Mouse (Mus musculus) heart, postnatal 0 days (tissue): ENCODE results near the gene Cbfa2t3. TPM values are rescaled to one million over a fixed set of nuclear protein-coding genes. Genes with fewer than 3 reads are reported as not detected.
"Not testable (repeated sequence)": the region's sequence is repeated elsewhere in the genome, so short reads cannot be mapped to it uniquely, and the experiment has no call there.

Experiments
- ATAC-seq: fragments of 200-750 bp; cut with Nextera tagmentation; 2 replicates; pipeline ENCODE4 v1.8.0; 2017; ENCODE audit warnings: low read depth, moderate number of reproducible peaks, moderate library complexity; ENCODE audit not compliant: insufficient read depth
- DNase-seq: peaks from one replicate; pipeline ENCODE4 v3.0.0-alpha.2; 2016; ENCODE audit warnings: low spot score
- H3K27ac ChIP-seq: fragments of 300-500 bp; sonication (generic); 2 replicates; pipeline ENCODE4 v1.5.1; 2014; ENCODE audit warnings: low read depth, mild to moderate bottlenecking
- H3K27me3 ChIP-seq: fragments of 300-500 bp; sonication (generic); 2 replicates; pipeline ENCODE4 v1.6.1; 2014; ENCODE audit warnings: low read length, mixed read lengths; ENCODE audit not compliant: control insufficient read depth, insufficient read depth
- H3K36me3 ChIP-seq: fragments of 300-500 bp; sonication (generic); replicated peaks from 2 replicates; pipeline ENCODE4 v1.6.1; 2014; ENCODE audit warnings: low read length, mixed read lengths; ENCODE audit not compliant: control insufficient read depth, insufficient read depth
- H3K4me1 ChIP-seq: fragments of 300-500 bp; sonication (generic); 2 replicates; pipeline ENCODE4 v1.6.1; 2014; ENCODE audit warnings: antibody characterized with exemption; ENCODE audit not compliant: control insufficient read depth, insufficient read depth
- H3K4me2 ChIP-seq: fragments of 300-500 bp; sonication (generic); 2 replicates; pipeline ENCODE4 v1.6.1; 2014; ENCODE audit warnings: low read depth, mild to moderate bottlenecking, low read length, moderate library complexity
- H3K4me3 ChIP-seq: fragments of 300-500 bp; sonication (generic); 2 replicates; pipeline ENCODE4 v1.5.1; 2014; ENCODE audit warnings: low read depth, low read length
- H3K9ac ChIP-seq: fragments of 300-500 bp; sonication (generic); replicated peaks from 2 replicates; pipeline ENCODE4 v1.6.1; 2014; ENCODE audit warnings: low read depth, low read length, mixed read lengths
- H3K9me3 ChIP-seq: fragments of 300-500 bp; sonication (generic); replicated peaks from 2 replicates; pipeline ENCODE4 v1.6.1; 2016; ENCODE audit warnings: low read length; ENCODE audit not compliant: control insufficient read depth
- CTCF ChIP-seq: IDR thresholded peaks from 2 replicates; pipeline ENCODE4 v1.5.1; 2016; ENCODE audit warnings: antibody characterized with exemption, control low read depth, low read depth
- EP300 ChIP-seq: IDR thresholded peaks from 2 replicates; pipeline ENCODE4 v1.6.1; 2016; ENCODE audit warnings: antibody characterized with exemption, low read depth
- WGBS: fragments of 180-500 bp; shearing (Covaris S2); extraction: QIAGEN DNeasy Blood & Tissue Kit; methylation state at CpG from one replicate; pipeline ENCODE4 v1.1.7; 2014; 5-methylcytosine and 5-hydroxymethylcytosine counted together
- polyA plus RNA-seq: library from polyadenylated mRNA; unstranded; fragments of >200 nt; fragmentation: Nextera tagmentation; extraction: Ambion mirVana; gene quantifications from 2 replicates; pipeline ENCODE4 v1.2.1, GENCODE M21; 2015
- total RNA-seq: library from RNA; depleted of rRNA; stranded (reverse); fragments of >200 nt; gene quantifications from 2 replicates; pipeline ENCODE4 v1.2.3, GENCODE M21; 2014; ENCODE audit warnings: low replicate concordance

Cbfa2t3 gene
- total and polyA plus RNA-seq, 2 experiments from 2014 or later: 1.1 to 4.3 TPM

GRCm38 (mm10) chr8:122636803-122637175 lies 62.1 kb downstream of the Cbfa2t3 start:
- Histone ChIP-seq H3K36me3 (peaks cover 36% of the 10 kb centered on the region), H3K9ac (no peak overlapping the region), H3K9me3 (no peaks in the 10 kb centered on the region), H3K4me1 (peaks cover 13% of the 10 kb centered on the region; the same call in 1 of the 2 replicates), H3K4me2 (no peak overlapping the region), H3K4me3 (no peak overlapping the region), H3K27me3 (no peaks in the 10 kb centered on the region), H3K27ac (no peak overlapping the region)
- 42% methylated on average over 9 of the region's 9 CpGs for WGBS
- TF ChIP-seq CTCF: no peak
- no peak for TF ChIP-seq EP300
- peak; percentile 51 for ATAC-seq
- peak; percentile 46 for DNase-seq

- Histone ChIP-seq H3K27ac (no peak overlapping the region), H3K36me3 (peaks cover 38% of the 10 kb centered on the region), H3K27me3 (no peaks in the 10 kb centered on the region), H3K9ac (no peak overlapping the region), H3K9me3 (no peaks in the 10 kb centered on the region), H3K4me1 (peaks cover 13% of the 10 kb centered on the region; the same call in 1 of the 2 replicates), H3K4me3 (no peak overlapping the region), H3K4me2 (no peak overlapping the region)
- ATAC-seq: no peak; the same call in 1 of the 2 replicates
- no peak for TF ChIP-seq CTCF
- no peak for TF ChIP-seq EP300
- DNase-seq: no peak
- WGBS: 46% methylated on average over 14 of the region's 14 CpGs
These were observed 62.8 kb downstream of the Cbfa2t3 start for GRCm38 (mm10) chr8:122635878-122636802.

- H3K27me3 ChIP-seq: no peaks in the 10 kb centered on the region
These were observed 65.7 kb downstream of the Cbfa2t3 start for GRCm38 (mm10) chr8:122633205-122633604.

GRCm38 (mm10) chr8:122632134-122632533 lies 66.8 kb downstream of the Cbfa2t3 start:
- not testable (repeated sequence) for H3K9me3 ChIP-seq, ATAC-seq, DNase-seq, H3K9ac ChIP-seq, H3K27me3 ChIP-seq, H3K4me1 ChIP-seq, H3K27ac ChIP-seq, H3K4me3 ChIP-seq, H3K4me2 ChIP-seq
- peaks cover 34% of the 10 kb centered on the region for H3K36me3 ChIP-seq
- 87% methylated on average over 3 of the region's 3 CpGs for WGBS

More at GRCm38 (mm10) chr8:122633205-122633604, 65.7 kb downstream of the Cbfa2t3 start:
- no peak for TF ChIP-seq CTCF
- TF ChIP-seq EP300: no peak
- H3K4me2 ChIP-seq: no peak overlapping the region
- WGBS: 91% methylated on average over 14 of the region's 14 CpGs
- DNase-seq (no peak), ATAC-seq (no peak)
- H3K27ac ChIP-seq: no peak overlapping the region
- no peak overlapping the region for H3K9ac ChIP-seq
- H3K4me1 ChIP-seq: peaks cover 13% of the 10 kb centered on the region; the same call in 1 of the 2 replicates
- H3K36me3 ChIP-seq: peaks cover 41% of the 10 kb centered on the region
- no peaks in the 10 kb centered on the region for H3K9me3 ChIP-seq
- no peak overlapping the region for H3K4me3 ChIP-seq

- Histone ChIP-seq H3K4me3 (peak overlapping the region; percentile 9; the same call in 1 of the 2 replicates), H3K36me3 (peaks cover 31% of the 10 kb centered on the region), H3K4me2 (peak overlapping the region; percentile 42), H3K27ac (no peak overlapping the region), H3K9ac (no peak overlapping the region), H3K9me3 (no peaks in the 10 kb centered on the region), H3K4me1 (no peaks in the 10 kb centered on the region), H3K27me3 (0 out of 2 replicates have a peak, but pooled peaks cover 4% of the 10 kb centered on the region)
- WGBS: 46% methylated on average over 22 of the region's 22 CpGs
- ATAC-seq: no peak; the same call in 1 of the 2 replicates
- DNase-seq: no peak
- TF ChIP-seq CTCF (no peak), EP300 (no peak)
These were observed 68.2 kb downstream of the Cbfa2t3 start for GRCm38 (mm10) chr8:122630696-122631095.
